16 mouse cellular contexts compared by ENCODE assay signal in genomic region chr13:49470806-49471205, GRCm38 (mm10). TPM values are rescaled to one million over a fixed set of nuclear protein-coding genes. Genes with fewer than 3 reads are reported as not detected.
DNase-seq lines count a peak whose midpoint lies in the region; ATAC-seq lines count a peak whose summit lies in the region.
"Had no signal": no experiment of that assay in that cellular context is flagged by ENCODE, and none has a peak within 500 bp of the region (broad histone marks: within the 10 kb centered on the region; RNA-seq: fewer than 3 reads in every experiment).

No protein-coding gene starts in this region.

- peak; percentile 32 for DNase-seq in adrenal gland, postnatal 14 days
- no peak for DNase-seq in adrenal gland, adult (ENCODE audit: inconsistent age in 2 of 2, low spot score in 1 of 2)
- peak; percentile 69 for DNase-seq in heart, adult 8-10 months (ENCODE audit: low spot score)
- peak; percentile 53 for DNase-seq in brain, adult 2 months (ENCODE audit: low read depth, low spot score)
- DNase-seq in lung, postnatal 10 days: peak; percentile 67
- DNase-seq in MN1 (ENCODE audit: low spot score): no peak
- DNase-seq: cerebellum, adult 11 months; kidney, adult 9 months; liver, postnatal 0 days; thymus, adult 18-20 months had no signal

- ATAC-seq in heart, embryonic 11.5 days (replicated peaks; ENCODE audit: insufficient number of reproducible peaks, low FRiP score, low TSS enrichment): no peak
- no peak for ATAC-seq in activated CD4-positive, CD25-positive, alpha-beta regulatory T cell, adult 4 months
- ATAC-seq: hindbrain, postnatal 0 days; liver, postnatal 0 days; midbrain, embryonic 13.5 days had no signal

- H3K4me1 ChIP-seq in heart, embryonic 11.5 days (ENCODE audit: control insufficient read depth, insufficient read depth, low read length): no peaks in the 10 kb centered on the region
- H3K4me1 ChIP-seq: midbrain, embryonic 13.5 days had no signal

- H3K9ac ChIP-seq in heart, embryonic 11.5 days (ENCODE audit: low read depth, low read length): no peak overlapping the region
- H3K9ac ChIP-seq: heart, embryonic 13.5 days; liver, postnatal 0 days; midbrain, embryonic 13.5 days had no signal

- H3K27ac ChIP-seq in heart, embryonic 11.5 days (ENCODE audit: low read depth, low read length): no peak overlapping the region
- H3K27ac ChIP-seq: heart, embryonic 13.5 days; hindbrain, postnatal 0 days; limb, embryonic 10.5 days; midbrain, embryonic 13.5 days had no signal

- no peak overlapping the region for H3K4me2 ChIP-seq in heart, embryonic 11.5 days
- H3K4me2 ChIP-seq: heart, embryonic 13.5 days; midbrain, embryonic 13.5 days had no signal

- 78% methylated on average over 4 of the region's 4 CpGs for WGBS in heart, embryonic 11.5 days (ENCODE audit: insufficient replicate concordance)

- H3K4me3 ChIP-seq in heart, embryonic 11.5 days (ENCODE audit: low read depth, low read length): no peak overlapping the region
- H3K4me3 ChIP-seq: heart, embryonic 13.5 days; limb, embryonic 10.5 days; midbrain, embryonic 13.5 days had no signal

- no peaks in the 10 kb centered on the region for H3K27me3 ChIP-seq in heart, embryonic 11.5 days (ENCODE audit: control insufficient read depth, insufficient read depth, low read length)
- H3K27me3 ChIP-seq: heart, embryonic 13.5 days; midbrain, embryonic 13.5 days had no signal

- H3K9me3 ChIP-seq in heart, embryonic 11.5 days (replicated peaks; ENCODE audit: control insufficient read depth, low read length): no peaks in the 10 kb centered on the region
- H3K9me3 ChIP-seq: heart, embryonic 13.5 days; limb, embryonic 10.5 days; midbrain, embryonic 13.5 days had no signal

- no peaks in the 10 kb centered on the region for H3K36me3 ChIP-seq in heart, embryonic 11.5 days (ENCODE audit: control insufficient read depth, insufficient read depth, low read length)

RNA-seq across cellular contexts. Expression of gene Tes3-ps, which starts 22.3 kb away (rescaled TPM):
- 1.3 TPM in 2 replicates for total RNA-seq in adrenal gland, postnatal 14 days (2021)
- 1 to 10 TPM in 2 of 4 experiments, under 1 TPM in 2; 0.73 to 1.3 (median 1.0) TPM for total RNA-seq in heart, adult 8-10 months (2022)
- polyA plus RNA-seq in heart, embryonic 11.5 days (2014; fragmentation: Nextera tagmentation; extraction: Ambion mirVana): 0.42 and 0.56 TPM in 2 replicates
- polyA plus RNA-seq in activated CD4-positive, CD25-positive, alpha-beta regulatory T cell, adult 4 months (2017; shearing (Covaris generic)): 1 to 10 TPM; 6.6 to 7.3 TPM

RNA-seq across cellular contexts. Expression of gene Ecm2, which starts 33.8 kb away (rescaled TPM):
- total RNA-seq in adrenal gland, postnatal 14 days (2021): 8.3 and 12.0 TPM in 2 replicates
- 10 to 100 TPM; 10.8 to 14.2 (median 11.6) TPM for total RNA-seq in heart, adult 8-10 months (2022)
- polyA plus RNA-seq in heart, embryonic 11.5 days (2014; fragmentation: Nextera tagmentation; extraction: Ambion mirVana): 1.4 and 1.8 TPM in 2 replicates
- under 1 TPM; 0.08 to 0.26 TPM for polyA plus RNA-seq in activated CD4-positive, CD25-positive, alpha-beta regulatory T cell, adult 4 months (2017; shearing (Covaris generic))

RNA-seq across cellular contexts. Expression of gene Ippk, which starts 49.8 kb away (rescaled TPM):
- total RNA-seq in adrenal gland, postnatal 14 days (2021): 21.8 and 27.5 TPM in 2 replicates
- 1 to 10 TPM; 5.5 to 7.5 (median 7.1) TPM for total RNA-seq in heart, adult 8-10 months (2022)
- 11.1 and 11.6 TPM in 2 replicates for polyA plus RNA-seq in heart, embryonic 11.5 days (2014; fragmentation: Nextera tagmentation; extraction: Ambion mirVana)
- 1 to 10 TPM; 2.7 to 4.6 TPM for polyA plus RNA-seq in activated CD4-positive, CD25-positive, alpha-beta regulatory T cell, adult 4 months (2017; shearing (Covaris generic))

Comparison
In these comparisons a context has a peak if more than half of its experiments do, and no peak if none do; other contexts are left out.
1. DNase-seq: peak in adrenal gland, postnatal 14 days (single experiment), heart, adult 8-10 months (single experiment), brain, adult 2 months (single experiment) and lung, postnatal 10 days (single experiment); none in adrenal gland, adult (0 of 2) and MN1 (single experiment).